Mouse (Mus musculus) brain, adult 2 months (tissue): ENCODE results near the gene Clec2e.
"Not testable (repeated sequence)": the region's sequence is repeated elsewhere in the genome, so short reads cannot be mapped to it uniquely, and the experiment has no call there.

Source experiments
- DNase-seq: peaks from one replicate; pipeline ENCODE4 v3.0.0; 2011; ENCODE audit warnings: low read depth, low spot score

Gene Clec2e

GRCm38 (mm10) chr6:129100794-129101193 lies at the start of gene Clec2e:
Clec2e (minus strand) TSS chr6:129100913.
- DNase-seq: not testable (repeated sequence)

- DNase-seq: no peak
Measured at GRCm38 (mm10) chr6:129146812-129147211, 46.1 kb upstream of the Clec2e start.

- DNase-seq: no peak
Measured at GRCm38 (mm10) chr6:129132604-129133341, 32.1 kb upstream of the Clec2e start.

GRCm38 (mm10) chr6:129126861-129127260 lies 26.1 kb upstream of the Clec2e start:
- DNase-seq: no peak

GRCm38 (mm10) chr6:129124531-129124930 lies 23.8 kb upstream of the Clec2e start:
- DNase-seq: peak; percentile 24

GRCm38 (mm10) chr6:129116223-129116622 lies 15.5 kb upstream of the Clec2e start:
- DNase-seq: no peak

- DNase-seq: not testable (repeated sequence)
Measured at GRCm38 (mm10) chr6:129114237-129114636, 13.5 kb upstream of the Clec2e start.

- no peak for DNase-seq
Measured at GRCm38 (mm10) chr6:129113769-129114168, 13.1 kb upstream of the Clec2e start.

- no peak for DNase-seq
Measured at GRCm38 (mm10) chr6:129113030-129113673, 12.4 kb upstream of the Clec2e start.

GRCm38 (mm10) chr6:129112526-129112925 lies 11.8 kb upstream of the Clec2e start:
- DNase-seq: no peak

- DNase-seq: no peak
Measured at GRCm38 (mm10) chr6:129107916-129108315, 7.2 kb upstream of the Clec2e start.

- DNase-seq: no peak
Measured at GRCm38 (mm10) chr6:129102858-129103555, 2.3 kb upstream of the Clec2e start.

- DNase-seq: no peak
Measured at GRCm38 (mm10) chr6:129101604-129102003, 891 bp upstream of the Clec2e start.

GRCm38 (mm10) chr6:129097929-129098328 lies 2.8 kb downstream of the Clec2e start:
- DNase-seq: no peak

GRCm38 (mm10) chr6:129095166-129095565 lies 5.5 kb downstream of the Clec2e start:
- DNase-seq: peak; percentile 44

GRCm38 (mm10) chr6:129088596-129088995 lies 12.1 kb downstream of the Clec2e start:
- not testable (repeated sequence) for DNase-seq

- peak; percentile 16 for DNase-seq
Measured at GRCm38 (mm10) chr6:129088161-129088560, 12.6 kb downstream of the Clec2e start.

- not testable (repeated sequence) for DNase-seq
Measured at GRCm38 (mm10) chr6:129086031-129086430, 14.7 kb downstream of the Clec2e start.

GRCm38 (mm10) chr6:129085098-129085497 lies 15.6 kb downstream of the Clec2e start:
- DNase-seq: no peak

GRCm38 (mm10) chr6:129066986-129067385 lies 33.7 kb downstream of the Clec2e start:
- DNase-seq: peak; percentile 36

- no peak for DNase-seq
Measured at GRCm38 (mm10) chr6:129066530-129066929, 34.2 kb downstream of the Clec2e start.

- no peak for DNase-seq
Measured at GRCm38 (mm10) chr6:129065857-129066256, 34.9 kb downstream of the Clec2e start.
